Mouse (Mus musculus) small intestine, adult 2 months (tissue): ENCODE data around the gene Kcna7. TPM values are rescaled to one million over a fixed set of nuclear protein-coding genes. Genes with fewer than 3 reads are reported as not detected.

Experiments used
- H3K27ac ChIP-seq: fragments of 200-500 bp; 2 replicates; pipeline ENCODE4 v1.5.1; 2012; ENCODE audit warnings: low read depth, low read length, control low read depth, inconsistent platforms; ENCODE audit not compliant: insufficient read depth
- H3K27me3 ChIP-seq: fragments of 200-500 bp; 2 replicates; pipeline ENCODE4 v1.6.1; 2012; ENCODE audit warnings: mild to moderate bottlenecking, moderate library complexity, low read length, inconsistent platforms; ENCODE audit not compliant: control insufficient read depth, insufficient read depth
- H3K36me3 ChIP-seq: fragments of 200-500 bp; 2 replicates; pipeline ENCODE4 v1.6.1; 2012; ENCODE audit warnings: mild to moderate bottlenecking, low read length, control low read depth, inconsistent platforms; ENCODE audit not compliant: control insufficient read depth, insufficient read depth
- H3K4me1 ChIP-seq: fragments of 200-500 bp; 2 replicates; pipeline ENCODE4 v1.6.1; 2012; ENCODE audit warnings: low read length, inconsistent platforms, mixed read lengths; ENCODE audit not compliant: control insufficient read depth, insufficient read depth, insufficient read length
- H3K4me3 ChIP-seq: fragments of 200-500 bp; 2 replicates; pipeline ENCODE4 v1.5.1; 2012; ENCODE audit warnings: low read depth, mild to moderate bottlenecking, control low read depth, inconsistent platforms, low read length, moderate library complexity
- CTCF ChIP-seq: fragments of 200-500 bp; IDR thresholded peaks from 2 replicates; pipeline ENCODE4 v1.5.1; 2012; ENCODE audit warnings: low read depth, mild to moderate bottlenecking, control low read depth, inconsistent platforms, low read length, moderate library complexity, mixed read lengths; ENCODE audit not compliant: insufficient replicate concordance, insufficient read length; ENCODE audit errors: extremely low read depth
- POLR2A ChIP-seq: fragments of 200-500 bp; IDR thresholded peaks from 2 replicates; pipeline ENCODE4 v1.6.1; 2012; ENCODE audit warnings: low read depth, mild to moderate bottlenecking, control low read depth, inconsistent platforms, low read length, moderate library complexity
- WGBS: fragments of 180-500 bp; shearing (Covaris S2); methylation state at CpG from one replicate; pipeline ENCODE4 v1.1.7; 2018; 5-methylcytosine and 5-hydroxymethylcytosine counted together
- polyA plus RNA-seq: library from polyadenylated mRNA; depleted of rRNA; stranded (reverse); fragments of >200 nt; gene quantifications from 2 replicates; pipeline ENCODE4 v1.2.3, GENCODE M21; 2012

The Kcna7 gene
- polyA plus RNA-seq, 1 experiment: not detected

DNA sequence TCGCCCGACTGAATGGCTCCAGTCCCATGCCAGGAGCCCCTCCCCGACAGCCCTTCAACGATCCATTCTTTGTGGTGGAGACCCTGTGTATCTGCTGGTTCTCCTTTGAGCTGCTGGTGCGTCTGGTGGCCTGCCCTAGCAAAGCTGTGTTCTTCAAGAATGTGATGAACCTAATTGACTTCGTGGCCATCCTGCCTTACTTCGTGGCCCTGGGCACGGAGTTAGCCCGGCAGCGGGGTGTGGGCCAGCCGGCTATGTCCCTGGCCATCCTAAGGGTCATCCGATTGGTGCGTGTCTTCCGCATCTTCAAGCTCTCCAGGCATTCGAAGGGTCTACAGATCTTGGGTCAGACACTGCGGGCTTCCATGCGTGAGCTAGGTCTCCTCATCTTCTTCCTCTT, 3.5 kb downstream of the Kcna7 start:
- 87% methylated on average over 17 of the region's 17 CpGs for WGBS
- TF ChIP-seq POLR2A (no peak), CTCF (no peak)
- H3K36me3 ChIP-seq: no peaks in the 10 kb centered on the region
- peaks cover 14% of the 10 kb centered on the region for H3K4me1 ChIP-seq
- peaks cover 51% of the 10 kb centered on the region for H3K27me3 ChIP-seq
- no peak overlapping the region for H3K4me3 ChIP-seq
- no peak overlapping the region for H3K27ac ChIP-seq

- Histone ChIP-seq H3K4me1 (peaks cover 15% of the 10 kb centered on the region), H3K4me3 (no peak overlapping the region), H3K27ac (no peak overlapping the region), H3K27me3 (peaks cover 57% of the 10 kb centered on the region), H3K36me3 (no peaks in the 10 kb centered on the region)
- WGBS: 82% methylated on average over 8 of the region's 8 CpGs
- no peak for TF ChIP-seq CTCF
- TF ChIP-seq POLR2A: no peak
These were observed 4.2 kb downstream of the Kcna7 start for GRCm38 (mm10) chr7:45409497-45410163.

DNA sequence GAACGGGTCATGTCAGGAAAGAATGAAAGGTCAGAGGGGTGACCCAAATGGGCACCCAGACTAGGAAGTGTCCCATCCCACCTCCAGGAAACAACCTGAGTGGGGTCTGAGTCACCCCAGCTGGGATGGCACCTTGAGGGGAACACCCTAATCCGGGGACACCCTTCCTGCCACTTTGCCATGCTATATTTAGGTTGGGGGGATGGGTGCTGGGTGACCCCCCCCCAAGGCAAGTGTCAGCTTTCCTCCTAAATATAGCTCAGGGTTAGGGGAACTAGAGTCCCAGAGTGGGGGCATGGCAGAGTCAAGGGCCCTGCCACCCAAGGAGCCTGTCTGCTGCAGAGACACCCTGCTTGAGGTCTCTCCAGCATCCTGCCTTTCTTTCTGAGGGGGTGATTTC, 7.0 kb downstream of the Kcna7 start:
- Histone ChIP-seq H3K36me3 (no peaks in the 10 kb centered on the region), H3K4me3 (no peak overlapping the region), H3K4me1 (peaks cover 6% of the 10 kb centered on the region), H3K27me3 (peaks cover 60% of the 10 kb centered on the region), H3K27ac (no peak overlapping the region)
- 63% methylated on average over 2 of the region's 2 CpGs for WGBS
- no peak for TF ChIP-seq CTCF
- TF ChIP-seq POLR2A: no peak

DNA sequence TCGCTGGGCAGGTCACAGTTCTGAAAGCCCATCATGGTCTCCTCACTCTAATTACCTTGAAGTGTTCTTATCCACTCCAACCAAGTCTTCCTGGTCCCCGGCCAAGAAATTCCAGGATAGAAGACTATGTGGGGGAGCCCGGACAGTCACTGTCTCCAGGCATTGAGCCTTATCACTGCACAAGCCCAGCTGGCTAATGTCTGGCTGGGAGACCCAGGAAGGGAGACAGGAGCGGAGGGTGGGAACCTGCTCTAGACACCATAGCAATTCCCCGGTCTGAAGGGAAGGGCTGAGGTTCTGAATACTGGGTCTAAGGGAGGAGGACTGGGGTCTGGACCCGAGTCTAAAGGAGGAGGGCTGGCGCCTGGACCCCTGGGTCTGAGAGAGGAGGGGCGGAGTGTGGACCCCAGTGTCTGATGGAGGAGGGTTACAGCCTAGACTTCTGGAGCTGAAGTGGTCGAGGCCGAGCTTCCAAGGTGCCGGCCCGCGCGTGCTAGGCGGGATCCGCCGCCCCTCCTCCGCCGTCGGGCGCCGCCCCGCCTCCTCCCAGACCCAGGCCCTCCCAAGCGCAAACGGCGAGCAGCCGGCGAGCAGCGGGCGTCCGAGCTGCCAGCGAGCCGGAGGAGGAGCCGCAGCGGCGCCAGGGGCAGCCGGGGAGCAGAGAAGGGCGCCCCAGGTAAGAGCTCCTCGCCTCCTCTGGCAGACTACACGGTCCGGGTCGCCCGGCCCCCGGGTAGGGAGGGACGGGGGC, 7.8 kb downstream of the Kcna7 start, which contains the start of gene Ntf5:
Gene Ntf5 (plus strand): TSS at position 583 of the 751 bp plus-strand sequence.
- WGBS: 3% methylated on average over 45 of the region's 45 CpGs
- Histone ChIP-seq H3K27me3 (peaks cover 62% of the 10 kb centered on the region), H3K27ac (no peak within 1 kb of the TSS), H3K36me3 (no peaks in the 10 kb centered on the region), H3K4me3 (peak within 1 kb of the TSS; percentile 55), H3K4me1 (peaks cover 6% of the 10 kb centered on the region)
- no peak for TF ChIP-seq POLR2A

DNA sequence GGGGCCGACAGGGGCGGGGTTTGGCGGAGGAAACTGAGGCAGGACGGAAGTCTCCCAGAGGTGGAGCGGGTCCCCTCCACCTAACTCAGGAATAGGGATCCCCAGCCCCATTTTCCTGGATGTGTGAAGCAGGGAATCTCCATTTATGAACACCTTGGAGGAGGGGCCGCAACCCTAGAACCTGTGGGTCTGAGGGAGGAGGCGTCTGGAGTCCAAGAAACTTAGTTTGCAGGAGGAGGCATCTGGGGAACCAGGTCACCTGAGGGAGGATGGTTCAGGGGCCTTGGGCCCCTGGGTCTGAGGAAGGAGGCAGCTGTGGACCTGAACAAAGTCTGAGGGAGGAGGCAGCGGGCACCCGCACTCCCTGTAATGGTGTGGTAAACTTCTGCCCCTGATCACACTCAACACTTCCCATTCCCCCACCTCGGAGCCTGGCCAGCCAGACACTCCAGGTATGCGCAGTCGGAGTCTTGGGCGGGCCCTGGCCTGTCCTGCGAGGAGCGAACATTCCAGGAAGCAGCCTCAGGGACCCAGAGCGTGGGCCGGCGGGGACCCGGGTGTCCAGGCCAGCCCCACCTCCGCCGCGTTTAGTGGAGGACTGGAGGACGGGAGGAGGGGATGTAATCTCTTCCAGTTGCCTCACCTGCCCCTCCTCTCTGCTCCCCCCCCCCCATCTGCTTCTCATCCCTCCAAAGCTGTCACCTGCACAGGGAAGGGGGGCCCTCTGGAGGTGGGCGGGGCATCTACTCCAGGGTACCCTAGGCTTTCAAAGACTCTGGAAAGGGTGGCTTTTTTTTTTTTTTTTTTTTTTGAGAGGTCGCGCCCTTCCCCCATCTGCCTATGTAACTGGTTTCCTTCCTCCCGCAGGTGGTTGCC, 8.6 kb downstream of the Kcna7 start:
- Histone ChIP-seq H3K36me3 (no peaks in the 10 kb centered on the region), H3K27ac (no peak overlapping the region), H3K27me3 (peaks cover 56% of the 10 kb centered on the region), H3K4me1 (peaks cover 6% of the 10 kb centered on the region), H3K4me3 (peak overlapping the region; percentile 55)
- 3% methylated on average over 27 of the region's 27 CpGs for WGBS
- TF ChIP-seq CTCF: no peak
- no peak for TF ChIP-seq POLR2A

- Histone ChIP-seq H3K4me3 (no peak overlapping the region), H3K4me1 (peaks cover 6% of the 10 kb centered on the region), H3K27ac (no peak overlapping the region), H3K36me3 (no peaks in the 10 kb centered on the region), H3K27me3 (peaks cover 62% of the 10 kb centered on the region)
- WGBS: 46% methylated on average over 12 of the region's 12 CpGs
- no peak for TF ChIP-seq POLR2A
- no peak for TF ChIP-seq CTCF
These were observed 9.3 kb downstream of the Kcna7 start for GRCm38 (mm10) chr7:45414740-45415224.
